Mouse (Mus musculus) mouse trophoblast stem cell (cell line): ENCODE measurements around the gene Jazf1.

Experiments used
- in situ Hi-C, 2 experiments: fragments of 300-500 bp; cut with MseI, MboI; formaldehyde crosslinking; loops; 2 replicates in 1 of 2; 3 replicates in 1 of 2; pipeline ENCODE4 v1.15.1; 2025

Gene Jazf1

GRCm38 (mm10) chr6:52724805-52725439 lies 343.5 kb downstream of the Jazf1 start:
- in situ Hi-C loops: loop anchor here in 1 of 2 experiments (25.0 kb wide), 1 partner anchor 463 kb away; the partner anchor contains the start of gene Hoxa13
